10 mouse cellular contexts compared by ENCODE assay signal in the genomic region with DNA sequence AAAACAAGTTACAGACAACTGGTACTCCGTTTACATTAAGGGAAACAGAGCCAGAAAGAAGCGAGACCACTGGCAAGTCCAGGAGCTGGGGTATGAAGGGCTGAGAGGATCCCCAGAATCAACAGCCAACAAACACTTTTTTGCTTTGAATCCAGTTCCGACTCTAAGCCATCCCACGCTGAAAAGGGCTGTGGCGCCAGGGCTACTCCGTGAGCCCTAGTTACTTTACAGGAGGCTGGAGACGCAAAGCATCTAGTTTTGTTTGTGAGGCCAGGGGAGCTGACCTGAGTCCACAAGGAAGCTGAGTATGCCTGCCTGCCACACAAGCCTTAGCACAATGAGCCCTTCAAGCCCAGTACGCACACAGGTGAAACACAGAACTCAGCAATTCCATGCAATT. TPM values are rescaled to one million over a fixed set of nuclear protein-coding genes. Genes with fewer than 3 reads are reported as not detected.
DNase-seq lines count a peak whose midpoint lies in the region; ATAC-seq lines count a peak whose summit lies in the region.
"Had no signal": no experiment of that assay in that cellular context is flagged by ENCODE, and none has a peak within 500 bp of the region (broad histone marks: within the 10 kb centered on the region; RNA-seq: fewer than 3 reads in every experiment).

No protein-coding gene starts in this region.

- H3K27me3 ChIP-seq in erythroblast, embryonic 14.5 days (ENCODE audit: control insufficient read depth), result peaks cover 21% of the 10 kb centered on the region
- peaks cover 41% of the 10 kb centered on the region for H3K27me3 ChIP-seq in megakaryocyte, embryonic 14.5 days (replicated peaks)
- no peaks in the 10 kb centered on the region for H3K27me3 ChIP-seq in limb, embryonic 15.5 days
- H3K27me3 ChIP-seq in stomach, embryonic 15.5 days (replicated peaks), result no peaks in the 10 kb centered on the region; the same call in 1 of the 2 replicates

- H3K9ac ChIP-seq in limb, embryonic 15.5 days, result no peak overlapping the region
- no peak overlapping the region for H3K9ac ChIP-seq in stomach, embryonic 15.5 days

- no peak for DNase-seq in layer of hippocampus, adult 8-10 months (ENCODE audit: low spot score in 2 of 2)
- DNase-seq in frontal cortex, postnatal 25 days (ENCODE audit: low spot score in 2 of 2), result no peak

- no peak overlapping the region for H3K27ac ChIP-seq in limb, embryonic 15.5 days
- H3K27ac ChIP-seq in stomach, embryonic 15.5 days, result no peak overlapping the region

- no peak for ATAC-seq in erythroblast, adult 5-6 weeks (replicated peaks; ENCODE audit: low FRiP score, poor library complexity, severe bottlenecking)
- ATAC-seq in megakaryocyte, adult 5-6 weeks (ENCODE audit: poor library complexity, severe bottlenecking), result no peak
- no peak for ATAC-seq in limb, embryonic 15.5 days (ENCODE audit: insufficient number of reproducible peaks, low FRiP score, low TSS enrichment, low read depth)
- ATAC-seq in stomach, embryonic 15.5 days (ENCODE audit: insufficient read depth, low FRiP score, low read depth), result no peak

- H3K36me3 ChIP-seq in erythroblast, embryonic 14.5 days (ENCODE audit: control insufficient read depth), result no peaks in the 10 kb centered on the region; the same call in 1 of the 2 replicates
- H3K36me3 ChIP-seq in megakaryocyte, embryonic 14.5 days (replicated peaks; ENCODE audit: low read length), result peaks cover 11% of the 10 kb centered on the region
- H3K36me3 ChIP-seq in limb, embryonic 15.5 days, result no peaks in the 10 kb centered on the region
- no peaks in the 10 kb centered on the region for H3K36me3 ChIP-seq in stomach, embryonic 15.5 days

- WGBS in limb, embryonic 15.5 days, result 14% methylated on average over 8 of the region's 8 CpGs
- WGBS in stomach, embryonic 15.5 days, result 22% methylated on average over 8 of the region's 8 CpGs

- peaks cover 13% of the 10 kb centered on the region for H3K4me1 ChIP-seq in erythroblast, embryonic 14.5 days (ENCODE audit: control insufficient read depth)
- H3K4me1 ChIP-seq in megakaryocyte, embryonic 14.5 days, result peaks cover 55% of the 10 kb centered on the region
- H3K4me1 ChIP-seq in limb, embryonic 15.5 days, result peaks cover 26% of the 10 kb centered on the region
- peaks cover 6% of the 10 kb centered on the region for H3K4me1 ChIP-seq in stomach, embryonic 15.5 days

- H3K4me2 ChIP-seq in limb, embryonic 15.5 days, result peak overlapping the region; percentile 84
- H3K4me2 ChIP-seq in stomach, embryonic 15.5 days, result peak overlapping the region; percentile 84

- H3K4me3 ChIP-seq in erythroblast, embryonic 14.5 days (replicated peaks), result peak overlapping the region; percentile 52
- peak overlapping the region; percentile 91 for H3K4me3 ChIP-seq in megakaryocyte, embryonic 14.5 days (replicated peaks)
- peak overlapping the region; percentile 74 for H3K4me3 ChIP-seq in limb, embryonic 15.5 days
- H3K4me3 ChIP-seq in stomach, embryonic 15.5 days (replicated peaks), result peak overlapping the region; percentile 59

- no peaks in the 10 kb centered on the region for H3K9me3 ChIP-seq in erythroblast, embryonic 14.5 days (ENCODE audit: control insufficient read depth, low read length)
- no peaks in the 10 kb centered on the region for H3K9me3 ChIP-seq in megakaryocyte, embryonic 14.5 days
- H3K9me3 ChIP-seq in limb, embryonic 15.5 days, result no peaks in the 10 kb centered on the region
- H3K9me3 ChIP-seq in stomach, embryonic 15.5 days, result no peaks in the 10 kb centered on the region

RNA-seq across cellular contexts. Expression of a gene that starts 42.8 kb away (rescaled TPM):
- not detected in 2 replicates for polyA plus RNA-seq in erythroblast, embryonic 14.5 days (2012)
- not detected in 2 replicates for total RNA-seq in erythroblast, adult 5-6 weeks (2015; ENCODE audit: low replicate concordance)
- not detected in 2 replicates for total RNA-seq in erythroblast, adult 5-6 weeks (2017; ENCODE audit: low replicate concordance)
- polyA plus RNA-seq in megakaryocyte, embryonic 14.5 days (2012; ENCODE audit: insufficient read depth, low replicate concordance), result not detected in 2 replicates
- total RNA-seq in megakaryocyte, adult 5-6 weeks (2015), result not detected in 2 replicates
- total RNA-seq in megakaryocyte, adult 5-6 weeks (2017), result not detected in 2 replicates
- not detected in 2 replicates for polyA plus RNA-seq in limb, embryonic 15.5 days (2015; fragmentation: Nextera tagmentation; extraction: Ambion mirVana)
- polyA plus RNA-seq in stomach, embryonic 15.5 days (2015; fragmentation: Nextera tagmentation; extraction: Ambion mirVana), result not detected in 2 replicates
- not detected for total RNA-seq in layer of hippocampus, adult 8-10 months (2022)
- total RNA-seq: adrenal gland, postnatal 14 days; megakaryocyte-erythroid progenitor cell, adult 5-6 weeks had no signal

RNA-seq across cellular contexts. Expression of a gene that starts 44.3 kb away (rescaled TPM):
- not detected in 2 replicates for polyA plus RNA-seq in erythroblast, embryonic 14.5 days (2012)
- total RNA-seq in erythroblast, adult 5-6 weeks (2015; ENCODE audit: low replicate concordance), result not detected in 2 replicates
- not detected in 2 replicates for total RNA-seq in erythroblast, adult 5-6 weeks (2017; ENCODE audit: low replicate concordance)
- polyA plus RNA-seq in megakaryocyte, embryonic 14.5 days (2012; ENCODE audit: insufficient read depth, low replicate concordance), result 1.1 TPM in 1 of 2 replicates, not detected in the other
- total RNA-seq in megakaryocyte, adult 5-6 weeks (2015), result not detected in 2 replicates
- total RNA-seq in megakaryocyte, adult 5-6 weeks (2017), result 0.11 TPM in 1 of 2 replicates, not detected in the other
- 1.2 and 1.4 TPM in 2 replicates for polyA plus RNA-seq in limb, embryonic 15.5 days (2015; fragmentation: Nextera tagmentation; extraction: Ambion mirVana)
- polyA plus RNA-seq in stomach, embryonic 15.5 days (2015; fragmentation: Nextera tagmentation; extraction: Ambion mirVana), result 0.70 and 0.73 TPM in 2 replicates
- total RNA-seq in layer of hippocampus, adult 8-10 months (2022), result under 1 TPM in 3 of 4 experiments, not detected in 1; 0.21 to 0.39 (median 0.27) TPM
- total RNA-seq: megakaryocyte-erythroid progenitor cell, adult 5-6 weeks had no signal
